Mouse (Mus musculus): ENCODE data around the gene Tef.

The Tef gene

DNA sequence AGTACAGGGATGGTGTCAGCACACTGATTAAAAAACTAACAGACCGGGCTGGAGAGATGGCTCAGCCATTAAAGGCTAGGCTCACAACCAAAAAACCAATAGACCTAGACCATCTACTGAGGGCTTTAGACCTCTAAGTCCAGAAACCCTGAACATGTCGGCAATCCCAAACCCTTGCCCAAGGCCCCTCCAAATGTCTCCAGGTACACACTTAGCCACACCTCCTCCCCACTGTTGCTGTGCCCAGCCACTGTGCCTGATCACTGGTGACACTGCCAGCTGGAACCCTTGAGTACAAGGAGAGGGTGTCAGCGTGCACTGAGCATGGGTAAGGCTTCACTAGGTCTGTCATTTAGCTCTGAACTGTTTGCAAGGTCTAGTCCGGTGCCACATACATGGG, 3.8 kb upstream of the Tef start:
- DNase-seq (ENCODE audit: low spot score): no peak

DNA sequence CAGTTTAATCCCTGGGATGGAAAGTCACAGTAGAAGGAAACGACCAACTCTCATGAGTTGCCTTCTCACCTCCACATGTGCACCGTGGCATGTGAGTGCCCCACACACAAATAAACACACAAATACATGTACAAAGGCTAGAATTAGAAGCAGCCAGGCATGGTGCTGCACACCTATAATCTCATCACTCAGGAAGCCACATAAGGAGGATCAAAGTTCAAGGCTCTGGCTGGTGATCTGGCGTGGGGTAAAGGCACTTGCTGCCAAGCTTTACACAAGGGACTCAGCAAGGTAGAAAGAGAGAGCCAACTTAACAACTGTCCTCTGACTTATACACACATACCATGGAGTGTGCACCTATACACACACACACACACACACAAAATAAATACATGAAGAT, 1.8 kb upstream of the Tef start:
- no peak for DNase-seq (ENCODE audit: low spot score)

DNA sequence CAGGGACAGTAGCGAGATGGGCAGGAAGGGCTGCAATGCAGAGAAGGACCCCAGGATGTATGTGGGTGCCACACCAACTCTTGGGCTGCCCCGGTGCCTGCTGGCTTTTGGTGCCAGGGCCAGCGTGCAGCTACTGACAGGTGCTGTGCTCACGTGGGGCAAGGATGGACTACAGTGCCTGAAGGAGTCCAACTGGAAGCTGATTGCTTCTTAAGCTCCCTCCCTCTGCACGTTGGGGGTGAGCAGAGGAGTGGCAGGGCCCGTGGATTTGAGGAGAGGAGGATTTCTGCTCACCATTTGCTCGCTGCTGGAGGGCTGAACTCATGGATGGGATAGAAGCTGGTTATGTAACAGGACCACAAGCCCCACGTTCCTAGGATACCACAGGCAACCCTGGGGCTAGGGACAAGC, 725 bp downstream of the Tef start:
- no peak for DNase-seq (ENCODE audit: low spot score)

DNA sequence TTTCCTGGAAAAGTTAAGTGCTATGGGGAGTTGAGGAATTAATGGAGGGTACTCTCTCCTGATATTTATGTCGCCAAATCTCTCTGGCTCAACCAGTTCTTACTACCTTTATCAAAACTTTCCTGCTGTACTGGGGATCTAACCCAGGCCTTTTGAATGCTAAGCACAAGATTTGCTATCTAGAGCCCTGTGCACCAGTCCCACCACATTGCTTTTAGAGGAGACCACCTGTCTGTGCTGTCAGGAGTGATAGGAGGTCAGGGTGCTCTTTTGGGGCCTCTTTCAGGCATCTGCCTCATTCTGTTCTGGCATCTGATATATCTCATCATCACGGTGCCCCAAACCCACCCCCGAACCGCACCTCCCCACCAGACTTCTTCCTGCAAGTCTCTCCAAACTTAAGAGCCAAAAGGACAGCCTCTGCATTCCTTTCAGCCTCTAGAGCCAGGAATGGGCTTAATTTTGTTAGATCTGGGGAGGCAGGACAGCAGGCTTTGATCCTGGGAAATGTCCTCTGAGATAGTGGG, 1.3 kb downstream of the Tef start:
- no peak for DNase-seq (ENCODE audit: low spot score)

DNA sequence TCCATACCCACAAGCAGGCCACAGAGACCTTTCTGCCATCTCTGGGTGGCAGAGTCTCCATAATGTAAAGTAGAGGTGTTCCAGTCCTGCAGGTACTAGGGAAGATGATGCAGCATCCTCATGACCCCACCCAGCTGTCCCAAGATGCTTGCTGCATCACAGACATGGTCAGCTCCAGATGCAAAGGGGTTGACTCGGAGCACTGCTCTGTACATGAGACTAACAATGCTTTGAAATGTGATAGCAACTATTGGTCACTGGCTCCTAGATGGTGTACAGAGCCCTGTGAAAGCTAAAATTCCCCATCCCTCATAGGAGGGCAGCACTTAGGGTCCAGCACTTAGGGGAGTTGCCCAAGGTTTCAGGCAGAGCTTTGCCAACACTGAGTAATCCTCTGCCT, 2.0 kb downstream of the Tef start:
- no peak for DNase-seq (ENCODE audit: low spot score)

DNA sequence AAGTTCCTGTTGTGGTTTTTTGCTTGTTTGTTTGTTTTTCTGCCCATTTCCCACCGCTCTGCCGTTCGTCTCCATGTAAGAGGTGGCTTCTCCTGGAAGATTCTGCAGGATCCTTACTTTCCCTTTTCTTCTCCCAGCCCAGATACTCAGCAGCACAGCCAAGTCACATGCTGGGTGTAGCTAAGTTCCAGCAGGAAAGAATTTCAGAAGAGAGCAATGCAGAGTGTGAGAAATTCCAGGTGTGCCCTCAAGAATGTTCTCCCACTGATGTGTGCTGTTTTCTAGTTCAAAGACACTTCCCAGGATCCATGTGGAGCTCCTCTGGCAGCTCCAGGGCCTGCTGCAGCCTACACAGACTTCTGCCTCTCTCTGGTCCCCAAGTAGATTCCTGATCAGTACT, 2.7 kb downstream of the Tef start:
- no peak for DNase-seq (ENCODE audit: low spot score)

DNA sequence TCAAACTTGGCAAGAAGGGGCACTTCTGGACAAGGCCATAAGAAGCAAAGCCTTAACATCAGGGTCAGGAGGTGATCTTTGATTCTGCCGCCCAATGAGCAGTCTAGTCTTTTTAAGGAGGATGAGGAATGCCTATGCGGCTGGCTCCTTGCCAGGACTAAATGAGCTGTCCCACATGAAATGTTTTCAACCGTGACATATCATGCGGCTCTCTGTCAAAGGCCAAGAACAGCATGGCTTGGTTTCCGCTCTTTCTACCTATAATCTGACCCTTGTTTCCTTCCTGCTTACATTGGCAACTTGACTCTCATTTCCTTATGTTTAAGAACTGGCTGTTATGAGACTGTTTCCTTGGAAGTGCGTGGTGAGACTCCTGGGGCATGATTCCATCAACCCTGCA, 3.4 kb downstream of the Tef start:
- peak; percentile 39 for DNase-seq (ENCODE audit: low spot score)

DNA sequence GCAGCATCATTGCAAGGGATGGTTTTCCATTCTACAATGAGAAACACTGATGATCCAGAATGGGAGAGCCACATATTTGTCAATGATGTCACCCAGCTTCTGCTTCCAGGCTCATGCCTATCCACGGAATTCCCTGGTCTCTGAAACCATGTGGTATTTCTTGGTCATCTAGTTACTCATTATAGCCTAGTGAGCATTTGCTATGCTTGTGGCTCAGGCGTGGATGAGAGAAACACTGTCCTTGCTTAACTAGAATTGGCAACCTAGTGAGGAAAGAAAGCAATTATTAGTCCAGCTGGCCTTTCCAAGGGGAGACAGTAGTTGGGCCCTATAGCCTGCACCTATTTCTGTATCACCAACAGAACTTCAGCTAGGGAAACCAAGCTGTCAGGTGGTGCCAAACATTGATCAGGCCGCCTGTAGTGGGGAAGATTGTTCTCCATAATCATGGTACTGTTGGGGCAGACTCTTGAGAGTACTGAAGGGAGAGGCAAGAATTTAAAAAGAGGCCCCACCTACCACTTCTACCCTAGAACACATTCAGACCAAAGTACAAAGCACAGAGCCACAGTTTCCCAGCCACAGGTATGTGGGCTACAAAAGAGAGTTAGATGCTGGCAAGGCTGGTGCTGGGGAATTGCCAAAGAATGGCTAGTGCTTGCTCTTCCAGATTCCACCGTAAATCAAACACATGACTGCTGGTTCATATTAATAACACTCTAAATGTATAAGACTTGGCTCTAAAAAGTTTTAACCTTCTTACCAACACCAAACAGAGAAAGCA, 4.6 kb downstream of the Tef start:
- no peak for DNase-seq (ENCODE audit: low spot score)

DNA sequence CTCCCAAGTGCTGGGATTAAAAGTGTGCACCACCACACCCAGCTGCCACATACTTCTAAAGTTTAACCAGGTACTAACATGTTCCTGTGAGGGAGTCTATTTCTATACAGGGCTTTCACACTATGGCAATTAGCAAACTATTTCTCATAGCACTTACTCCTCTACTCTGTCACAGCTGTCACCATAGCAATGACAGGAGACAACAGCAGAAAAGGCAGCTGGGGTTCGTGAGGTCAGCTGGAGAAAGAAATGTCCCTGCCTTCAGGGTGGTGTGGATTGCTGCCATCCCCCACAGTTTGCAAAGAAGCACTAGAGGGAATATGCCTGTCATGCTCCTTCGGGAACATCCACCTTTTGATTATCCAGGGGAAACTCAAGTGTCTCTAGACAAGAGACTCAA, 6.6 kb downstream of the Tef start:
- DNase-seq (ENCODE audit: low spot score): no peak

DNA sequence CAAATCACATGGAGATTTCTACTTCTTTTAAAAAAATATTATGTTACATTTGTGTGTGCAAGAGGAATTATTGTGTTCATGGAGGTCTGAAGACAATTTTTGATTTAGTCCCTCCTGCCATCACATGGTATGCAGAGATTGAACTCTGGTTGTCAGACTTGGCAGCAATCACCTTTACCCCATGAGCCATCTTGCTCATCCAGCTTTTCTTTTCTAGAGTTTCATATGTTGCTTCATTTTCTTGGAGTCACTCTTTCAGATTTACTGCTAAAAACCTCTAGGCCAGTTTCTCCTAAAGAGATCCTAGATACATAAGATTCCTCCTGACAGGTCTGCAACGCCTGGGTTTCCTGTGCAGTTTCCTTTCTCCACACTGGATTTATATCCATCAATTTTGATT, 7.3 kb downstream of the Tef start:
- DNase-seq (ENCODE audit: low spot score): peak; percentile 75

DNA sequence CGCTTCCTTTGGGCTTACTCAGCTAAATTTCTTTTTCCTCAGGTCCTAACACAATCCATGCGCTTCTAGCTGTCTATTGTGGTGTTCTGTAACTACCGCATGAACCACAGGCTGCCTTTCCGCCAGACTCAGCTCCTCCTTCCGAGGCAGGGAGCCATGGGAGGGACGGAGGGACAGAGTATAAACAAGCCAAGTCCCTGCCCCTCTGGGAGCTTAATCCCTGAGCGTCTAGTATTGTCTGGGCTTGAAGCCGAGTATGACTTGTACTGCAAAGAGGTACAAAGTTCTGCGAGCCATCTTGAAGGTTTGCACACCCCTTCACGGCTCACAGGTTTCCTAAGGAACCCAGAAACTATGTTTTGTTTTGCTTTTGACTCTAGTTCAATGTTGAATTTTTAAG, 7.9 kb downstream of the Tef start:
- peak; percentile 99 for DNase-seq (ENCODE audit: low spot score)

DNA sequence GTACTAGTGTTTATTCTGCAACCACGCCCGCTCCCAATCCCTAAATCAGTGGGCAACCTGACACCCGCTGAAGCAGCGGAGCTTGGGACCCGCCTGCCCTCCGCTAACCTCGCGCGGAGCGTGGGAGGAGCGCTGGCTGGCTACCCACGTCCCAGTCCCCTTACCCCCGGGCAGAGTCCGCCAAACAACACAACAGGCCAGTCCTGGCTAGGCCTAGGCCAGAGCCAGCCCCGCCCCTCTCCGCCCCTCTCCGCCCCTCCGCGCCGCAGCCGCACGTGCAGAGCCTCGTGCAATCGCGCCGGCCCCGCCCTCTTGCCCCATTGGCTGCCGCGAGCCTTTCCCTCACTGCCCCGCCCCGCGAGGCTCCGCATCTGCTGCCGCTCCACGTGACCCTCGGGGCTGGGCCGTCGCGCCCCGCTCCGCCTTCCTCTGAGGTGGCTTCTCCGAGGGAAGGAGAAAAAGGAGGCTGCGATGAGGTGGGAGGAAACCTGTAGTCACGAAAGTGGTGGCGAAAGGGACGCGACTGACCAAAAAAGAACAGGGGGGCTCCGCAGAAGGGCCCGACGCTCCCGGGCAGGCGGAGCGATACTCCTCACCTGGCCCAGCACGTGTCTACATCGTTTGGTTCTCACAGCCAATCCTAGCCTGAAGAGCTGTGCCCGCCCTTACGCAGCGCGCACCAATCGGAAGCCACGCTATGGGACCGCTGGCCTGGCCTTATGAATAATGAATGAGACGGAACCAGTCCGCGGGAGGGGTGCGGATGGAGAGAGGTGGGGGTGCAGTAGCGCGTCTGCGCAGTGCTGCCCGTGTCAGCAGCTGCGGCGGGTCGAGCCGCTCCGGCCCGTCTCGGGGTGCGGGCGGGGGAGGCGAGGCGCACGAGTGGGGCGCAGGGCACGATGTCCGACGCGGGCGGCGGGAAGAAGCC, 8.7 kb downstream of the Tef start:
- DNase-seq (ENCODE audit: low spot score): peak; percentile 98

DNA sequence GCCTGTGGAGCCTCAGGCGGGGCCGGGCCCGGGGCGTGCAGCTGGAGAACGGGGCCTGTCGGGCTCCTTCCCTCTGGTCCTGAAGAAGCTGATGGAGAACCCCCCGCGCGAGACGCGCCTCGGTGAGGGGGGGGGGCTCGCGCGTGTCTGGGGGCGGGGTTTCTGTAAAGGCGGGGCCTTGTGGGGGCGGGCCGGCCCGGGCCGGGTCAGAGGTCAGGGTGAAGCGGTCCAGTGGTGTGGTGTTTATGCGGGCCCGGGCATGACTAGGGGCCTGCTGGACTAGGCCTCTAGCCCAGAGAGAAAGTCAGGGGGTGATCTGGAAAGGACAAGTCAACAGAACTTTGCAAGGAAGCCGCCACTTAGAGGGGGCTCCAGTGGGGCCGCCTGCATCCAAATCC, 9.4 kb downstream of the Tef start:
- DNase-seq (ENCODE audit: low spot score): peak; percentile 76

DNA sequence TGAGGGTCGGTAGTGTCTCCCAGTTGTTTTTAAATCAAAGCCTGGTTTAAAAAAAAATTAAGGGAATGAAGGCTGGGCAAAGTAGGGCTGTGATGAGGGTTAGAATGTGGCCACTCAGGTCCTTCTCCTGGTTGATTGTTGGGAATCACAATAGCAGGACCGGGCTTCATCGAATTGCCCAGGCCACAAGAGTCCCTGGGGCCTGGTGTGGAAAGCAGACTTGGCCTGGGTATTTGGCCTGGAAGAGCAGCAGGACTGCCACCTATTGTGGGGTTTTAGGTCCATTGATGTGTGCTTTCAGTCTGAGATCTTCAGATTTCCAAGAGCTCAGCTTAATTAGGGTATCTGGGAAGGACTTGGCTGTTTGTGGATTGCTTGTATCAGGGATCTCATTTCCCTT, 10.1 kb downstream of the Tef start:
- peak; percentile 68 for DNase-seq (ENCODE audit: low spot score)

DNA sequence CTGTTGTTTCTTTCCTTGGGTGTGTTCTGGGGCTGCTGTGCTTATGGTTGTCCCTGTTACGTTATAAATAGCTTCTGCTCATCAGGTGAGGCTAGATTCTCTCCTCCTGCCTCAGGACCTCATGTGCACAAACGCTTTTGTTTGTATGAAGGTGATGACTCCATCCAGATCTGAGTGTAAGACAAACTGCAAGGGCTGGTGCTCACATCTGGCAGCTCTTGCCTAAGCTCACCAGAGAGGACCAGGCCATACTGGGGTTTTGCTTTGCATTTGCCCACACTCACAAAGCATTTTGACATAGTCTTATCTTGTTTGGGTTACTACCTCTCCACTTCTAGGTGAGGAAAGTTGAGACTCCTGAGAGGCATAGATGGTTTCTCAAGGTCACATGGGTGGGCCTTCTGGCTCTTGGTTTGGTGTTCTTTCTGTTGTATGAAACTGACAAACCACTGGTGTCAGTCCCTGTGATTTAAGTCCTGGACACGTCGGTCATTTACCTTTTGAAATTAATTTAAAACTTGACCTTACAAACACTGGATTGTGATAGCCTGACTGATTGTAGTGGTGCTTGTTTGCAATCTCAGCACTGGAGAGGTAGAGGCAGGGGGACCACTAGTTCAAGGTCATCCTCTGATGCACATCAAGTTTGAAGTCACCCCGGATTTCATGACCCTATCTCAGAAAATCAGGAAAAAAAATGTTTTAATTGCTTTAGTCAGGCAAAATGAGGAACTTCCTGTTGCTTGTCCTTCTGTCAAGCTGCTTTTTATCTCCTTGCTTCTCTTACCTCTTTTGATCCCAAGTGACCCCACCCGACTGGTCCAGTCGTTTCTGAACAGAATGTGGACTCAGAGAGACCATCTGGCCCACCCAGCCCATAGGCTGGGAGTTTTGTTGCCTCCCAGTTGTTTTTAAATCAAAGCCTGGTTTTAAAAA, 10.7 kb downstream of the Tef start:
- no peak for DNase-seq (ENCODE audit: low spot score)

DNA sequence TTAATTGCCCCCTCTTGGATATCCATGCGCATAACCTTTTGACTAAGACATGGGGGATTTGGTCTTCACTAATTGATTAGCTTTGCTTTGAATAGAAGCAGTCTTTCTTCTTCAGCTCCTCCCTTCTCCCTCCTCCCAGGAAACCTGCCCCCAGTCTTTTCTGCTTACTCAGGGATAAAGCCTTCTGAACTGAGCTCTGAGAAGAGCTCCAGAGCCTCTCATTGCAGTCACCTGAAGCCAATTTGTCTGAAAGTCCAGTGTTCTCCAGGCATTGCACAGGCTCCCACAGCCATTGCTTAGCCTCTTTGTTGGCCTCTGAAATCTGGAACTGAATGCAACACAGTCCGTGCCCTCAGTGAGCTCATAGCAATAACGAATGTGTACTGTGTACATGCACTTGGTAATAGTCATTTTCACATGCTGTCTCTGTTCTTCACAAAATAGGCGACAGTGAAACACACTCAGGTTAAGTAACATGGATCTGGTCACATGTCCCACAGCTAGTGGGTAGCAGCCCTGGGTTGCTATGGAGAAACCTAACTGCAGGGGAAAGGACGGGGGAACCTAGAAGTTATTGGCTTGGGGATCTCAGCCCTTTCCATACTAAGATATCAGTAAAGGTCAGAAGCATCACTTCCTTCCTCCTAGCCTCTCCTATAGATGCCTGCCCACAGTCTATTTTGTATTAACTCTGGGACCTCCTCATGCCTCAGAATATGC, 11.9 kb downstream of the Tef start:
- no peak for DNase-seq (ENCODE audit: low spot score)

DNA sequence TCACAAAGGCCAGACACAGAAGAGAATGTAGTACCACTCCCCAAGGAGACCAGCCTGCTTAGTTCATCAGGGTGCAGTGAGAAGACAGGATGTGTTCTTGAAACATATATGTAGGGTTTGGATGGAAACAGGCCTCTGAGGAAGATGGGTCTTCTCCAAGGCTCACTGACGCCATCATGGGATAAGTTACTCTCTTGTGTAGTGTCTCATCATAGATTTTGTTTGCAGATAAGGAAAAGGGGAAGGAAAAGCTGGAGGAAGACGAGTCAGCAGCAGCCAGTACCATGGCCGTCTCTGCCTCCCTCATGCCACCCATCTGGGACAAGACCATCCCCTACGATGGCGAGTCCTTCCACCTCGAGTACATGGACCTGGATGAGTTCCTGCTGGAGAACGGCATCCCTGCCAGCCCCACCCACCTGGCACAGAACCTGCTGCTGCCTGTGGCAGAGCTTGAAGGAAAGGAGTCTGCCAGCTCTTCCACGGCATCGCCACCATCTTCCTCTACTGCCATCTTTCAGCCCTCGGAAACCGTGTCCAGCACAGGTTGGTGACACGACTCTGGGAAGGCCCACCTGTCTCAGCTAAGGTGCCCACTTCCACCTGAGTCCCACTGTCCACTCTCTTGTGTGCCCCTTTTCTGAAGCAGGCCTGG, 12.6 kb downstream of the Tef start:
- no peak for DNase-seq (ENCODE audit: low spot score)

DNA sequence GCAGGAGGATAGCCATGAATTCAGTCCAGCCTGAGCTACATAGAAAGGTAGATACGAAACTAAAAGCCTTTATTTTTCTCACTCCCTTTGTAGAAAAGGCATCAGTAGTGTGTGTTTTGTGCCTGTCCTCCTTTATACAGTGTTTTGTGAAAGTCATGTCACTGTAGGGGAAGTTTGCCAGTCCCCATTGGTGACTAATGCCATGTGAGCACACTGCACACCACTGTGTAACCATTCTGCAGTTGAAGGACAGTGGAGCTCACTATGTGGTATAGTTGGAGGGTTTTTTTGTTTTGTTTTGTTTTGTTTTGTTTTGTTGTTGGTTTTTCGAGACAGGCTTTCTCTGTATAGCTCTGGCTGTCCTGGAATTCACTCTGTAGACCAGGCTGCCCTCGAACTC, 16.2 kb downstream of the Tef start:
- no peak for DNase-seq (ENCODE audit: low spot score)

DNA sequence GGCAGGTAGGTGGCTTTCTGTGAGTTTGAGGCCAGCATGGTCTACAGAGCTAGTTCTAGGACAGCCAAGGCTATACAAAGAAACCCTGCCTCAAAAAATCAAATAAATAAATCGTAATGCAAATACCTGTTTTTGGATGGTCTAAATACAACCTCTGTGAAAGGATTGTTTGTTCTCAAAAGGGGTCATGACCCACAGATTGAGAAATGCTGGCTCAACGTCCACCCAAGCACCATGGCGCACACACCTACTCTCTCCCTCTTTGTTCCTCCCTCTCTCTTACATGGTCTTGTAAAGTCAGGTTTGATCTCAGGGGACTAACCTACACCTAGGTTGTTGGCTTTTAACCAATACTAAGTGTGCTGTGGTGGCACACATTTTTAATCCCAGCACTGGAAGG, 20.4 kb downstream of the Tef start:
- no peak for DNase-seq (ENCODE audit: low spot score)

DNA sequence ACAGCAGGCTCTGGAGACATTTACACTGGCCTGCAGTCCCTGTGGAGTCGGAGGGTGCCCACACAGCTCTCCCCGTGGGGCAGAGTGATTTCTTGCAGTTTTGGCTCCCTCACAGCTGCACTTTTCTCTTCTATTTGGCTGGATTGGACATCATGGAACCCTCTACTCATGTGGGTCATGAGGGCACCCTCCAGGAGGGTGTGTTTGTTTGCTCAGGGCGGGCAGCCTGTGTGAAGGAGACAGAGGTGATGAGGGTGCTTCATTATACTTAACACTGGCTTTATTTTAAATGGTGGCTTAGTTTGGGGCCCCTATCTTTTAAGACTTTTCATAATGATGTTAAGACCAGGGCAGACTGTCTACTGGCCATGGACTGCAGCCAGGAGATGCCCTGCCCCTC, 22.6 kb downstream of the Tef start:
- no peak for DNase-seq (ENCODE audit: low spot score)
